Mouse (Mus musculus): ENCODE measurements at regions not wholly inside any gene's neighbourhood (a gene's known extent, or its start where the extent isn't known, plus 50 kb on each side); places are given as distances from the start of the nearest gene placed in this dataset.

DNA sequence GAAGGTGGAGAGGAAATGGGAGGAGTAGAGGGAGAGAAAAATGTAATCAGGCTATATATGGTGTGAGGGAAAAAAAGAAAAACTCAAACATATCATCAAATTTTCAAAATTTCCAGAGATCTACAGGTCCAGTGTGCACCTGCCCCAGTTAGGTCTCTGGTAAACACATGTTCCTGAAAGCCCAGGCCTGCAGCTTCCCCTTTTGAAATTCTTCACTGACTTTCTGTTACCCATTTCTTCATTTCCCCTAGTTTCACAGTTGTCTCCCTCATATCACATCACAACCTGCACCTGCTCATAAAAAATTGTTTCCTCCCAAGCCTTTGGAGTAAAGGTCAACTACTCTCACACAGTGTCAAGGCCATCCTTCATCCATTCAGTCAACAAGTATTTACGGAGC is 236.9 kb upstream of the Ldb2 start:
- no peak for DNase-seq (ENCODE audit: low spot score in 2 of 2)

DNA sequence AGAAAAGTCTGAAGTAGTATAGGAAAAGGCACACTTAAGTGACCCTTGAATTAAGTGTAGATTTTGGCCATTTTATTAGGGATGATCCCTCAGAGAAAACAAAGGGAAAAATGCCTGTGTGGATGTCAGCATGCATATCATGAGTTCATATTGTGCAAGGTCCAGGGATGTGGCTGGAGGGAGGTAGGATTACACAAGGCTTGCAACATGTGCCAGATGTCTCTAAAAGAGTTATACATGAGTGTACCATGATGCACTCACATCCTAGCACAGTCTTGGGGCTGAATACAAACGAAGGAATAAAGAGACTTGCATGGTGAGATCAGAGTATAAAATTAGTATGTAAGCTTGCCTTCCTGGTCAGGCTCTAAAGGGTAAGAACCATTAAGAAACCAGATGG is 233.7 kb upstream of the Ldb2 start:
- no peak for DNase-seq (ENCODE audit: low spot score in 2 of 2)

DNA sequence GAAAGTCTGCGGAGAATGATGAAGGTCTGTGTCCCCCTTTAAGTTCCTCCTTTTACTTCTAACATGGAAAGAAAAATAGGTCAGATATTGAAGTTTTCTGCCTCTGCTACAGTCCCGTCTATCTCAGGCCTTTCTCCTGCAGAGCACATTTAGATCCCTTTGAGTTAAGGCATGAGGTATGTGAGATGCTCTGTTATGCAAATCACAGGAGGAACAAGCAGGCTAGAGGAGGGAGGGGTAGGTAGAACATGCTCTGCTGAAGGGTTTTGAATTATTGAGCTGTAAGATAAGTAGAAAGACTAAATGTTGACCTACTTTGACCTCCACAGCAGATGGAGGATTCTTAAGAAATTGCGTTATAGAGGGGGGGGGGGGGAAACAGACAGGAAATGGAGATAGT is 228.4 kb upstream of the Ldb2 start:
- DNase-seq (ENCODE audit: low spot score in 2 of 2): no peak

DNA sequence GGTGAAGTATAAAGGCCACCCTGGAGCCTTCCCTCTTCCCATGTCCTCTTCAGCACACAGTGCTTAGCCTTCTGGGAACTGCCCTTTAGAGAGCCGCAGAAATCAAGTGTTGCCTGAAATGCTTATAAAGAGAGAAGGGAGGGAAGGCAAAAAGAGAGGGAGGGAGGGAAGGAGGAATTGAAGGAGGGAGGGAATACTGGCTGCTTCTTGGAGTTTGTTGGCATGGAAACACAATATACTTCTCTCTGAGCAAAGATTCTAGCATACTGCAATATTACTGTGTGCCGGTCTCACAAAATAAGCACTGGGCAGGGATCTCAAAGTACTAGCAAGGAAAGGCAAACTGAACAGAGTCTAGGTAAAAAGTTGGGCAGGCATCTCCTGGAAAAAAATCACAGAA is 225.9 kb upstream of the Ldb2 start:
- DNase-seq (ENCODE audit: low spot score in 2 of 2): no peak

DNA sequence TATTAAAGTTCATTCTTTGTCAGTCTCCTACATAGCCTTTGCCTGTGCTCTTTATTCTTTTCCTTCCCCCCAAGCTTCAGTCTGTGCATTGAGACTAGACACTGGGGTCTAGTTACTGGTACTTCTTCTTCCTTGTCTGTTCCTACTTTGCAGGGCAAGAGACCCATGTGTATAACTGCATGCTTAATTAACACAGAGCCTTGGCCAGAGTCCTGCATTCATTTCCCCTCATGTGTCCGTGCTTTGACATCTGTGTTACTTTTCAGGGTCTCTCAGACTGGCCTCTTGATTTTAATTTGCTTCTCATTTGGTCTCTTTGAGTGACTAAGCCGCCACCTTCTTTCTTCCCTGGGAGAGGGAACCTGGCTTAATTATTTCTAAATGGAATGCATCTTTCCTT is 208.4 kb upstream of the Ldb2 start:
- DNase-seq (ENCODE audit: low spot score in 2 of 2): no peak

DNA sequence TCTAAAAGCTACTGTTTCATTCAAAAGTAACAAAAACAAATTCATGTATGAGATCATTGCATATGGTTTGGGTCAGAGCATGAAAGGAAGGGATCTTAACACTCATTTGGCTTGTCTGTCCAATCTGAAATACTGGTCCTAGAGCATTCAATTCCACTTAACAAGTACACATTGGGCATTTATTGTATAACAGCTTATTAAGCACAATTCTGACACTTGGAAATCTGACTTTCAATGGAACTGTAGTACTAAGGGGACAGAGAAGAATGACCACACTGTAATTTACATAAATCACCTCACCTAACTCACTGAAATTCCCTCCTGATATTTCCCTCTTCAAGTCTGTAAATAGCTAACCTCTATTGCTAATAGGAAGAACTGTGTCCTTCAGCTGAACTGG is 201.5 kb upstream of the Ldb2 start:
- no peak for DNase-seq (ENCODE audit: low spot score in 2 of 2)

DNA sequence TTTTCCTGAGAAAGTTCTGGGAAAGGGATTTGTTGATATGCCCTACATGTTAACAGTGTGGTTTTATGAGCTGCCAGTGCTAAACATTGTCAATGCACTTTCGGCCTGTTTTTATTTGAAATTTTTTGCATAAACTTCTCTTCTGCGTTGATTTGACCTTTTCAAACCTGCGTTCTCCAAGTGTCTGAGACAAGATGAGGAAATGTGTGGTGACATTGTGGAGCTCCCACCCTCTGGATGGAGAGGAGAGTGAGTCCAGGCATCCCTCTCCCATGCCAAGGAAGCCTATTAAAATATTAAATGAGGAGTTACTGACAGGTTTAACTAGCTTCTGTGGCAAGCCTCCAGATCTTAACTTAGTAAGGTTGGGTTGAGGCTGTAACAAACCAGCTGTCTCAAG is 199.6 kb upstream of the Ldb2 start:
- no peak for DNase-seq (ENCODE audit: low spot score in 2 of 2)

DNA sequence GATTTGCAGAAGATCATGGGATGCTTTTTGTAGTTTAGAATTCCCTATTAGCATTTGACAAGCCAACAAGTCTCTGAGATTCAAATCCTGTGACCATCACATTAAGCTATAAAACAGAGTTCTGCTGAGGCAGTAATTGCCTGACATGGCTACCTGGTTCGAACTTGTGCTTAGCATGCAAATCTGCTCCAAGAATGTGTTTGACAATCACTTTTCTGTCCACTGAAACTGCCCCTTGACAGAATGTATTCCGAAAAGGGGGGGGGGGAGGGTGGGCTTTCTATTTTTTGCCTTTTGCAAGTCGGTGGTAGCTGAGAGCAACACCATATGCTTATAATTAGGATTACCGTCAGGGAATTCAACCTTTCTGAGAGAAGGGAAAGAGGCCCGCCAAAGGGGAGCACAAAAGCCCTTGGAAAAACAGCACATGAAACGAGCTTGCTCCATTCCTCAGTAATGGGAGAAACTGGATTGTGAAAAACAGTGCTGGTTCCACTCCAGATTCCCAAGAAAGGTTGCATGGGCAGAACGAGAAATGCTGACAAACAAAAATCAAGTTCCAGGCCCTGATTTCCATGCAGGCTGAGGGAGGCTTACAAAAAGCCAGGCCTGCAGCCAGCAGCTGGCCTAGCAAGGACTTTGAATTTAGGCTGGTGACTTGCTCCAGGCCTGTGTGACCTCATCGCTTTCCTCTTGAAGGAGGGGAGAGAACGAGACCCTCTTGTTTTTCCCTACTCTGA is 176.1 kb upstream of the Ldb2 start:
- DNase-seq (ENCODE audit: low spot score in 2 of 2): peak; percentile 6 to 26

DNA sequence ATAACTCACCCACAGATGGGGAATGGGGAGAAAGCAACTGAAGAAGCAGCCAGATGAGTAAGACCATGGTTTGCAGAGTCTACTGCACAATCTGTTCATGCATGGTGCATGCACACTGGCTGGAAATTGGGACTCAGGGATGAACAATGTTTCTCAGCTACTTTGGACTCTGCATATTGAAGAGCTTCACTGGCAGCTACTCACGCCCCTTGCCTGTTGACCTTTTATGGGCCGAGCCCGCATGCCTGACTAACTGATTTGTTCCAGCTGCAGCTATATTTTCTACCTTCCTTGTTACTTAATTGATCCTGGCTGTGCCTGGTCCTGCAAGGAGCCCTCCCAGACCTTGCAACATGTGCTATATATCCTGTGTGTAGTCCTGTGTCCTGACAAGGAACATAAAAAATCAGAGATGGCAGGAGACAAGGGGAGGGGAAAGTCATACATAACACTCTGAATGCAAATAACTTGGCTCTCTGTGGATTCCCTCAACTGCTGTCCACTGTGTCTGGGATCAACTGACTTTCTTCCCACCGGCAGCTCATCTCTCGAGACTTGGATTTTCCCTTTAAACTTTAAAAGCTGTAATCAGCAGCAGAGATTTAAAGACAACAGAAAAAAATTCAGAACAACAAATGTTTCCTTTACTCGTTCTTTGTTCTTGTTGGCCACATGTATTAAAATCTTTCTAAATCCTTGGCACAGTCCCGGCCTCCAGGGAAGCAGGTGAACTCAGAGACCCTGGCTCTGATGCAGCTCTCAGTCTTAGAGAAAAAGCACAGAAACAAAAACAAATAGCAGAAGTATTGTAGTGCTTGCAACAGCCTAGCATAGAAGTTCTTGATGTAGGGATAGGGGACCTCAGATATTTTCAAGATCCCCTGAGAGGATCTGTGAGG is 143.8 kb upstream of the Ldb2 start:
- DNase-seq (ENCODE audit: low spot score in 2 of 2): no peak

DNA sequence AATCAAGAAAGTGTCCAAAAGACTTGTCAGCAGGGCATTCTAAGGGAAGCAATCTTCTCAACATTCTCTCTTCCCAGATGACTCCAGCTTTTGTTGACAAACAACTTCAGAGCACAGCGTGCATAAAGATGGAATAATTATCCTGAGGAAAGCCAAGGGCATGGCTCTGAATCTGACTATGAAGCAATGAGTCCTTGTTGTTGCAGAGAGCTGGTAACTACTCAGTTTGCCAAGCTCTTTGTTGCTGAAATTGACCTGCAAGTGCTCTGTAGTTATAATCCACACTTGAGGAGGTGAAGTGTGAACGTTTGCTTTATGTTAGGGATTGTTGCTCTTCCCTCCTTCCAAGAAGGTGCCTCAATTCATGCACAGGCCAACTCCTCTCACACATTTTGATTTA is 143.1 kb upstream of the Ldb2 start:
- no peak for DNase-seq (ENCODE audit: low spot score in 2 of 2)

DNA sequence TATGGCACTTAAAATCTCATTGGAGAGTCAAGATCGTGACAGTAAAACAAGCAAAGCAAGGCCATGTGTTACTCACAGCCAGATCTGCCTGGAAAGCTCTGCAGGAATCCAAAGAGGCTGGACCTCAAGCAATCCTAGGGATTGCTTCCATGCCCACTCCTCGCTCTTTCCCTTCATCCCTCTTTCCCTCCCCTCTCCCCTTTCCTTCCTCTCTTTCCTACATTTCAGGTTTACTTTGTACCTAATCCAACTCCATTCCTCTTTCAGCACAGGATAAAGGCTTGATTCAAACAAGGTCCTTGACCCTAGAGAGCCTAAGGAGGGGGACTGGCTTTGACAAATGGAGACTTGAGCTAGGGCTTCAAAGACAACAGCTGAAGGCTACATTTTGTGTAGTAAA is 126.0 kb upstream of the Ldb2 start:
- DNase-seq (ENCODE audit: low spot score in 2 of 2): no peak

DNA sequence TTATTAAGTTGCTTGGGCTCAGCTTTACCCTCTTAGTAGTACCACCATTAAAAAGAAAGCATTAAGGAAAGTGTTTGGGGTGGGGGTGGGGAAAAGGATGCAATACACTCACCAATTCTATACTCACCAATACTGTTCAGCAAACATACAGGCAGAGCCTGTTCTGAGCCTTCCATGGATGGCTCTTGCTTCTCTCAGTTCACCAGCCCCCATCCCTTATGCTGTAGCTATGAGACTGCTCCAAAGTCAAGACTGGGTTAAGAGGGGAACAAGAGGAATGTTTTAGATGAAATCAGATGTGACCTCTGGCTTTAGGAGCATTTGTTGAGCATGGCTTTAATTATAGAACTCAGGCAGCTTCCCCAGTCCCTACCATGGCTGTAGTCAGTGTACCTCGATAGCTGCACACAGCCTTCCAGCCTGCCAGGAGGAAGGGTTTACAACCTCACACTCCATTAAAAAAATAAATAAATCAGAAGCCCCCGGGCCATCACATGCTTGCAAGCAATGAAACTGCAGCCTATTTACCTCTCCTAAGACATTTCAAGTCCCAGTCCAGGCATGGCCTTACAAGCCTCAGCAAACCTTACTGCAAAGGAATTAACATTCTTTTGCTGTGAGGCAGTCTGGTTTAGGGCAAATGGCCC is 122.8 kb upstream of the Ldb2 start:
- no peak for DNase-seq (ENCODE audit: low spot score in 2 of 2)

DNA sequence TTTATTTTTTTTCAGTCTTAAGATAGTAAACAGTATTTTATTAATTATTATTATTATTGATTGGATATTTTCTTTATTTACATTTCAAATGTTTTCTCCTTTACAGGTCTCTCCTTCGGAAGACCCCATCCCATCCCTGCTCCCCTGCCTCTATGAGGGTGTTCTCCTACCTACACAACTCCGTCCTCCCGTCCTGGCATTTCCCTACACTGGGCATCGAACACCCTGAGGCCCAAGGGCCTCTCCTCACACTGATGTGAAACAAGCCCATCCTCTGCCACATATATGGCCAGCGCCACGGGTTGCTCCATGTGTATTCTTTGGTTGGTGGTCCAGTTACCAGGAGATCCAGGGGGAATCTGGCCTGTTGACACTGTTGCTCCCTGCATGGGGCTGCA is 118.3 kb upstream of the Ldb2 start:
- DNase-seq (ENCODE audit: low spot score in 2 of 2): no peak

DNA sequence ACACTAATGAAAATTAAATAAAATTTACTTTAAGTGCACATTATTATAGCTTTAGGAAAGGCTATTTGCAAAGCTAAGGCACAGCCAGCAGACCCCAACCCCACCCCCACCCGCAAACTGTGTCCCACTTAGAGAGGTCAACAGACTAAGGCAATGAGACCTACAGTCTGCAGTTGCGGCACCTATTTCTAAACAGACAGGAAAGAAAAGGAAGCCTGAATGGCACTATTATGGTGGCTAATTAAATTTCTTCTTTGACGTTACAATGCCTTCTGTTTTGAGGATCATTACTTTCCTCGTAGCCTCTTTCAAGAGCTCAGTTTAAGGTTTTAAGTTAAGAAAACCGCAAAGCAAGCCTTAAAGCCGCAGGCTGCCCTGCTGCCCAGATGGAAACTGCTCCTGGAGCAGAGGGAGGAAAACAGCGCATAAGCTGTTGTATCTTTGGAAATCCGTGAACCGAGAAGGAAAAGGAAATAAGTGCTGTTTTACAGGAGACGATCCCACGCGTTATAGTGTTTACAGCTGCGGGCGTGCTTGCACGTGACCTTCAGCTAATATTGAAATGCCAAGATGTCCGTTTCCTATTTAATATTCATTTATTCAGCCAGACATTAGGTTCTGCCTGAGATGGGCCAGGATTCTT is 117.8 kb upstream of the Ldb2 start:
- DNase-seq (ENCODE audit: low spot score in 2 of 2): peak in 1 of 2 experiments; percentile 23

DNA sequence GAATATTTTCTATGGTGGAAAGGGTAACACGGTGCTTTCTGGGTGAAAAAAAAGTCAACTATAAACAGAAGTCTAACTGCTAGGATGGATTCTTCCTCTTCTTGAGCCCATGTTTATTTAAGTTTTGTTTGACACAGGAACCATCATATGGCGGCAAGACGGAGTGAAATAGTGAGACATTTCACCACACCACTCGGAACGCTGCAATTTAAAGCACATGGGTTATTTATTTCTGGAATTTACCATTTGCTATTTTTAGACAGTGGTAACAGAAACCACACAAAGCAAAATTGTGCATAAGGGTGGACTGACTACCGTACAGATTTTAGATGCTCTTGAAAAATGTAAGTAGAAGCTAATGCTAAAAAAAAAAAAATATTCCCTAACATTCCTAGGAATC is 103.1 kb upstream of the Ldb2 start:
- DNase-seq (ENCODE audit: low spot score in 2 of 2): no peak

DNA sequence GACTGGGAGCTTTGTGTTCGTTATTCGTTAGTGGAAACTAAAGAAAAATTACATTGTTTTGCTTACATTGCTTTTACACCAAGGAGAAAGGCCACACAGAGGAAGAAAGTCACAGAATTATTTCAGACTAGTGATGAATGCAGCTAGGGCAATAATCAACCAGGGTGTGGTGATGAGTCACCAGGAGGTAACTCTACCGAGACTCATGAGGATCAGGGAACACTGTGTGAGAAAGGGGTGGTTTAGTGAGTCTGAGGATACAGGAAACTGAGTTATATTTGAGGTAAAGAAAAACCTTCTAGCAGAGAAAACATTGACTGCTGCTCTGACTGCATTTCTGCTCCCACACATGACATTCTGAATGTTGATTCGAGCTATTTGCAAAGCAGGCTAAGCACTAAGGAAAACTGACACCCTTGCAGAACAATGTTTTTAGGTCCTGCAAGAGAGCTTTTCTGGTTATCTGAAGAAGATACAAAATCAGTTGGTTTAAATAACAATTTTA is 87.1 kb upstream of the Ldb2 start:
- no peak for DNase-seq (ENCODE audit: low spot score in 2 of 2)

DNA sequence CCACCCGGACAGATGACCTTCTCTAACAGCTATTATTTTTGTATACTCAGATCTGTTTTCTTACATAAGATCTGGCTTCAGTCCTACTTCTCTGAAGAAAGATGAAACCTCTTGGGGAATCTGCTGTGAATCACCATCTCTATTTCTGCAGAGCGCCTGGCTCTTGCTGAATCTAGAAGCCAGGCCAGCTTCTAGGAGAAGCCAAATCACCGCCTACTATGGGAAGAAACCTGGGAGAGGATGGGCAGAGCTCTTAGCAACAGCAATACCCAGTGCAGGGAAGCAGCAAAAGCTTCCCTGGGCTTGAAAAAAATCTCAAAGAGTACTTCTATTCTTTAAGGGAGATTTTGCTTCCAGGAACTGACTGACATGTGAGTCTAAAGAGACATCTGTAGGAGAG is 77.5 kb upstream of the Ldb2 start:
- DNase-seq (ENCODE audit: low spot score in 2 of 2): peak; percentile 67 to 84

DNA sequence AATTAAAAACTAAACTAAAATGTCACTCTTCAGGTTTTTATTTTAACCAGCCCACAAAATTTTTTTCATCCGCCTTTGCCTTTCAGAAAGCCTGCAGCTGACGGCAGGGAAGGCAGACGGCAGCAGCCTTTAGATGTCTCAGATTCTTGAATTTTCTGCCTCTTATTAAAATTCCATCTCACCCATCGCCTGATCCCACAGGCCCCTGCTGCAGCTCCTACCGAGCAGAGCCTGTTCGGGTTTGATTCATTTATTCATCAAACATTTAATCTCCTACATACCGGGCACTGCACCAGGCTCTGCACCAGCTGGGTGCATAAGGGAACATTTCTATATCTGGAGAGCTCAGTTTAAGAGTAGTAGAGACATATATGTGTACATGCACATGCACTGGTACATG is 72.8 kb upstream of the Ldb2 start:
- peak; percentile 29 to 45 for DNase-seq (ENCODE audit: low spot score in 2 of 2)

DNA sequence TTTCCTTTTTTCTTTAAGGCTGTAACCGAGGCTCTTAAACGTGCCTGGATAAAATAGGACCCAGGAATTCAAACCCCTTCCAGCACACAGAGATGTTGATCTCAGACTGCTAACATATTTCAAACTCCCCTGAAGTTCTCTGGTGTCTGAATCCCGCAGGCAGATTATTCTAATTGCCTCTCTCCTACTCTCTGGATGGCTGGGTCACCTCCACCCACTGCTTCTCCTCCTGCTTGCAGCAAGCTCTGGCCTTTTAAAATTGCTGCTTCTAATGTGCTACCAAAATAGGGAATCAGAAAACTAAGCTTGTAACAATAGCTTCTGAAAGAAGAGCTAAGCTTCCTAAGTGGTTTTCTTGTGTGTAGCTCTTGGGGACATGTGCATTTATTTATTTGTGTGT is 64.4 kb upstream of the Ldb2 start:
- DNase-seq (ENCODE audit: low spot score in 2 of 2): peak in 1 of 2 experiments; percentile 8

DNA sequence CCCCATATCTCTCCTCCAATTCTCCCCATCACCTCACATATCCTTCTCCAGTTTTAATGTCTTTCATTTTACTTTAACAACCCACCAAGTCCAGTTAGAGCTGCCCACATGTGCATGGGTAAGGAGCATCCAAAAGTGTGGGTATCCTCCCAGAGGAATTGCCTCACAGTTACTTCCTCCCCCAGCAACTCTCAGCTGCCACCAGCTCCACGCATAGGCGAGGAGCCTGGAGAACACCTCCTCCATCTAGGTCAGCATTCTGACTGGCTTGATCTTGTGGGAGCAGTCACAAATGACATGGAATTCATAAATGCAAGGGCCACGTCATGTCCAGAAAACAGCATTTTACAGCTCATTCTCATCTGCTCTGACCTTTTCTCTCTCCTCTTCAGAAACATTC is 63.9 kb upstream of the Ldb2 start:
- DNase-seq (ENCODE audit: low spot score in 2 of 2): peak in 1 of 2 experiments; percentile 19

DNA sequence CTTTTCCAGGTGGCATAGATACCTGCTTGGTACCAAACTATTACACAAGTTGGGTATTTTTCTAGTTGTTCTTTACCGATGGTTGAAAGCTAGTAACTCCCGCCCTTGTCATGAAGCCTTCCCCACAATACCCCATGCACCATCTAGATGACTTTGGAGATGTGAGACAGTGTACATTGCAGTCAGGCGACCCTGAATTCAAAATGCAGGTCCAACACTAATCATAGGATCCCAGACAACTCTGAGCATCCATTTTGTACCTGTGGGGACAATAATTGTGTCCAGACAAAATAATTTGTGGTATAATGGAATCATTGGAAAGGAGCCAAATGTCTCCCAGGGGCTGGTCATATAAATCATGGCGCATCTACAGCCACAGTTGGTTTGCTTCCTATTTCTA is 54.7 kb upstream of the Ldb2 start:
- DNase-seq (ENCODE audit: low spot score in 2 of 2): no peak

Data from frontal cortex, postnatal 36 days (tissue).